Mouse (Mus musculus) frontal cortex, postnatal 25 days (tissue): ENCODE measurements around the gene Myo15b.

Experiments used
- DNase-seq, 2 experiments: peaks; one replicate each; pipeline ENCODE4 v3.0.0; 2022; ENCODE audit warnings: low spot score in 2 of 2

Myo15b gene

DNA sequence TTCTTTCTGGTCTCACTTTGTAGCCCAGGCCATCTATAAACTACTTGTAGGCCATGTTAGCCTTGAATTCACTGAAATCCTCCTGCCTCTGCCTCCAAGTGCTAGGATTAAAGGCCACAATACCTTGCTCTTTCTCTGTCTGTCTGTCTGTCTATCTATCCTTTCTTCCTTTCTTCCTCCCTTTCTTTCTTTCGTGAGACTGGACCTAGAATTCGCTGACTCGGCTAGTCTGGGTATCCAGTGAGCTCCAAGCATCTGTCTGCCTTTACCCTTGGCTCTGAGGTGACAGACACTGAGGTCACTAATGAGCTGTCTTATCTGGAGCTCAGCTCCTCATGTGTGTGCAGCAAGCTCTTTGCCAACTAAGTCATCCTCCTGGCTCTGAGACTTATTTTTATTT lies 17.7 kb downstream of the Myo15b start:
- DNase-seq = no peak

DNA sequence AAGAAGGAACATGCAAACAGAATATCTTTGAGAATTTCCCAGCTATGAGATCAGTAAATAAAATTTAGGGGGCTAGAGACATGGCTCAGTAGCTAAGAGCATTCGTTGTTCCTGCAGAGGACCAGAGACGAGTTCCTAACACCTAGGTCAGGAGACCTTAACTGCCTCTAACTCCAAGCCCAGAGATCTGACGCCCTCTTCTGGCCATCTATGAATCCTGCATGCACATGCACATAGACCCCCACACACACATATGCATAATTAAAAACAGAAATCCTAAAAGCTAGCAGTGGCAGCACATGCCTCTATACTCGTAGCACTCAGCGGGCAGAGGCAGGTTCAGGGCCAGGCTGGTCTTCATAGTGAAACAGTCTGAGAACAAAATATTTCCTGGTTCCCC lies 18.2 kb downstream of the Myo15b start:
- no peak for DNase-seq

DNA sequence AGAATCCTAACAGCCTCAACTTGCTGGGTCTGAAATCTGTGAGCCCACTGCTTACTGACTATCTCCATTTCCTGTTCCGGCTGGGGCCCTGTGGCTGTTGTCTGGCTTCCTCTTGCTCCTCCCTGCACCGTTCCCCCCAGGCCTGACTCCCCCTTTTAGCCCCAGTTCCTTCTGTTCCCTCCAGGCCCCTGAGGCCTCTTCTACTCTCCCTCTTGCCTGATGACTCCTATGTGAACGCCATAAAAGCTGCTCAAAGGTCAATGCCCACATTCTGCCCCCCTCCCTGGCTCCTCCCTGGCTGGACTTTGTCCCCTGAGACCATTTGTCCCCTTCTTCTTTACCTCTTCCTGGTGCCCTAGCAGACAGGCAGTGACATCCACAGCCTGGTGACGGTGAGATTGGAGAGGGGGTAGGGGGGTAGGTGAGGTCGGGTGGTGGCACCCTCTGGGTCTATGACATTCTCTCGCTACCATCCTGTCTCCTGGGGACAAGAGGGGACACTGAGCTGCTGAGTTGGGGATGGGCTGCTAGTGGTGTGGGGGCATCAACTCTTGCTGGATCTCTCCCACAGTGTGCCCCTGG lies 19.1 kb downstream of the Myo15b start:
- no peak for DNase-seq

DNA sequence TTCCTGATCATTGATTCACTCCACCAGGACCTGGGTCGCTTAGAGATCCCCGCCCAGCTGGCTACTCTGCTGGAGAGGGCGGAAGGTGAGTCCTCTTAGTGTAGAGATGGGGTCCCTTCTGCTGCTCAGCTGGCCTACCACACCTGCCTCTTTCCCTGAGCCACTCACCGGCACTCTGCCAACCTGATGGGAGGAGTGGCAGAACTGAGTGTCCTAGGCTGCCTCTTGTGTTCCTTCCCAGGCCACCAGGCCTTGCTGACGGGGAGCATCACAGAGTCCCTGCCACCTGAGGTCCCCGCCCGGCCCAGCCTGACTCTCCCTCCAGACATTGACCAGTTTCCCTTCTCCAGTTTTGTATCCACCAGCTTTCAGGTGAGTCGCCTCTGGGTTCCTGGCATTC lies 19.9 kb downstream of the Myo15b start:
- DNase-seq = no peak

DNA sequence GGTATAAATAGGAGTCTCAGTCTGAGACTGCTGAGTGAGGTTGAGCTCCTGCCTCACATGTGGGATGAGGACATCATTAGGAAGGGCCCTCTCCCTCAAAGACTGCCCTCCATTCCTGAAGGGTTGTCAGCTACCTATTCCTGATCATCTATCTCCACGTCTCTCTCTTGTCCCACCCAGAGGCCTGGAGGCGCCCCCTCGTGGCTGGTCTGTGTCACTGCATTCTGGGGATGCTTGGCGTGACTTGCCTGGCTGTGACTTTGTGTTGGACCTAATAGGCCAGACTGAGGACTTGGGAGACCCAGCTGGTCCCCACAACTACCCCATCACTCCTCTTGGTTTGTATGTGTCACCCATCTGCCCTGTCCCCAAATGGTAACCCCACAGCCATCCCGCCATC lies 22.8 kb downstream of the Myo15b start:
- DNase-seq = no peak

DNA sequence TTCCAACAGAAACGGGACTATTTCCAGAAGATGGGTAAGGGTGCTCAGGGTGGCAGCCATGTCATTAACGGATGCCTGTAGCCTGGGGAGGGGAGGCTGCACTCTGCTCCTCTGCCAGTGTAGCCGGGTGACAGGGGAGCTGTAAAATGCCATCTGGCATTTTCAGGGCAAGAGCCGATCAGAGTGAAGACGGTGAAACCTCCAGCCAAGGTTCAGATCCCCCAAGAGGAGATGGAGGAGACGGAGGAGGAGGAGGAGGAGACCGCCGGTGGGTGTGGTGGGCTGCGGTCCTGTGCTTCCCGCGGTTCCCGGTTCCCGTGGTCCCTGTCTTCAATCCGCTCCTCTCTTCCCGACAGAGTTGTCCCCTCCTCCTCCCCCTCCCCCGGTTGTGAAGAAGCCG lies 25.0 kb downstream of the Myo15b start:
- DNase-seq = no peak

DNA sequence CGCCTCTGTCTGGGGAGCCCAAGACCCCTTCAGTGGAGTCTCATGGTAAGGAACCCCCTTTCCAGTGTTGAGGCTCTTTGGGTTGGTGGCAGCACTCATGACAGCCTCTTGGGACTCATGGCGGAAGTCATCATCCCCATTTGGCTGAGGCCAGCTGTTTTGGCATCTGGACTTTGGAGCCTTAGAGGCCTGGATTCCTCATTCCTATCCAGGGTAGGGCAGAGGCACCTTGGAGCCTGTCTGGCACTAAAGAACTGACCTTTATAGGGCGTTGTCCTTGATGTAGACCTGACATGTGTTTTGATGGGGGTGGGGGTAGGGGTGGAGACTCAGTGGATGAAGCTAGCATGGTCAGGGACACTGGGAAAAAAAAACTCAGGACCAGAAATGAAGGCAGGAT lies 26.2 kb downstream of the Myo15b start:
- no peak for DNase-seq

DNA sequence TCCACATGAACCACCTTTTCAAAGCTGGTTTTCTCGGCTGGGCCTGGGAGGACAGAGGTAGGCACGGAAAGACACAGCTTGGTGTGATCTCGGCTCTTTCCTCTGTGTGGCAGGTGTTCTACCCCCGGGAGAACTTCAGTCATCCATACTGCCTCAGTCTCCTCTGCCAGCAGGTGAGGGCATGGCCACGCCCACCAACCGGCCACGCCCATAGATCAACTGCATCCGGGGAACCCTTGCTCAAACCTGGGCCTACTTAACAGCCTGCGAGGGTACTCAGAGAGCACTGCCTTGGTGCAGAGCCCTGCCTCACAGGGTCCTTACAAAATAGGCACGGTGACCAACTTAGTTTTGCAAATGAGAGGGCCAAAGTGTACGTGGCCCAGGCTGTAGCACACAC lies 27.1 kb downstream of the Myo15b start:
- DNase-seq = no peak

DNA sequence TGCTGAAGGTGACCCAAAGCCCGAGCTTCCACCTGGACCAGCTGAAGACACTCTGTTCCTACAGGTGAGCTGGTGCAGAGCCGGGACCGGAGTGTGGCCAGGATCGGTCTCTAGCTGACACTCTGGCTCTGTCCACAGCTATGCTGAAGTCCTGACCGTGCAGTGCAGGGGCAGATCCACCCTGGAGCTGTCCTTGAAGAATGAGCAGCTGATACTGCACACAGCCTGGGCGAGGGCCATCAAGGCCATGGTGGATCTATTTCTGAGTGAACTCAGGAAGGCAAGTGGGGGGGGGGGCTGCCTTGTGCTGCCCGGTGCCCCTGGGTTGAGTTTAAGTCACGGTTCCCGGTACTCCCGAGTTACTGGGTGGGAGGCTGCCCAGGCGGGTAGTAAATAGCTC lies 28.2 kb downstream of the Myo15b start:
- no peak for DNase-seq

DNA sequence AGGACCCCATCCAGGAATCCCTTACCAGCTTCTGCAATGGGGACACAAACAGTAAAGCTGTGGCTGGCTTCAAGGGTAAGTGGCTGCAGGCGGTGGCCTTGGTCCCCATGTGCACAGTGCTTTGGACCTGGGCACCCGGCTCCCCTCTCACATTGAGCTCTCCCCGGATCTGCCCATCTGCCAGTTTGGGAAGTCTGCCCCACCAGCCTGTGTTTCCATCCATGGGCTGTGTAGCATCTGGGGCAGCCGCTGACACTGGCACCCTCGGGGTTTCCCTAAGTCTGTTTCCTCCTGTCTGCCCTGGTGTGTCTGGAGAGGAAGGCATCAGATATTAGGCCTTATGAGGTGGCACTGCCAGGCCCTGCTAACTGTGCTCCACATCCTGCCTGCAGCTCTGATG lies 29.8 kb downstream of the Myo15b start:
- no peak for DNase-seq

DNA sequence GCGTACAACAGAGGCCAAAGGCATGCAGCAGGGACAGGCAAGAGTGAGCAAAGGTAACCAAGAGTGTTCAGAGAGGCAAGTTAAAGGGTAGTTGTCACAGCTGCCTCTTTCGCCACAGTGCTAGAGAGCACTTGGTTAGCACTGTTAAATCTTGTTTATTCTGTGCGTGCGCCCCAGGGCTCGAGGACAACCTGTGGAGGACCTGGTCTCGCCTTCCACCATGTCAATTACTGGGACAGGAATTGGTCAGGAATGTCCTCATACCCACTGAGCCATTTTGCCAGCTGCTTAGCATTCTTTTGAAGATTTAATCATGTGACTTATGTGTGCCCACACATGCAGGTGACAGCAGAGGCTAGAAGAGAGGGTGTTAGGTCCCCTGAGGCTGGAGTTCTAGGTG lies 31.0 kb downstream of the Myo15b start:
- no peak for DNase-seq

DNA sequence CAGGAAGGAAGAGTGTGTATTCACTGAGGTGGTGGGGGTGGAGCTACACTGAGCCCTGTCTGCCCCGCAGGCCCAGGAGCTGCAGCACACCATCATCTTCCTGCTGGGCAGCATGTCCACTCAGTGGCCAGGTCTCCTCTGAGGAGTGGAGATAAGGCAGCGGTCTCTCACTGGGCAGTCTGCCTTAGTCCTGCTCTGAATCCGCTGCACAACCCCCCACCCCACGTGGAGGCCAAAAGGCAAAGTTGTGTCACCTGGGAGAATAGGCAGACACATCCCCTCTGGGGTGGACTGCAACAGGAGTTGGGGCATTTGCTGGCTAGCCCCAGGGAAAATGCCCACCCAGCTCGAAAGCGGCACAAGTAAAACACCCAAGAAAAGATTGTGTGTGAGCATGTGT lies 34.0 kb downstream of the Myo15b start:
- DNase-seq = no peak

DNA sequence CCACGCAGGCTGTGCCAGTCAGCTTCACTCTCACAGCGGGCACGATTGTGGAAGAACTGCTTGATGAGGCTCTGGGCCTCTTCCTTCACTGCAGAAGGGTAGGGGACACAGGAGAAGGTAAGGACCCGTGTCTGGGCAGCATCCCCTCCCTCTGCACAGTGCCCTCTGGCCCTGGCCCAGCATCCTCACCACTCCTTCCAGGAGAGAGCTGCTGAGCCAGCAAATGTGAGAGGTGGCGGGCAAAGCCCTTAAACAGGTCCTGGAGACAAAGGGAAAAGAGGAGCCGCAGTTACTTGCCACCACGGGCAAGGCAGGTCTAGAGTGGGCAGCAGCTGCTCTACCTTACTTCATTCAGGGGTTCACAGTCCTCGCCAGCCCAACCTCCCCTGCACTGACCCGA lies 34.9 kb downstream of the Myo15b start:
- DNase-seq = no peak

DNA sequence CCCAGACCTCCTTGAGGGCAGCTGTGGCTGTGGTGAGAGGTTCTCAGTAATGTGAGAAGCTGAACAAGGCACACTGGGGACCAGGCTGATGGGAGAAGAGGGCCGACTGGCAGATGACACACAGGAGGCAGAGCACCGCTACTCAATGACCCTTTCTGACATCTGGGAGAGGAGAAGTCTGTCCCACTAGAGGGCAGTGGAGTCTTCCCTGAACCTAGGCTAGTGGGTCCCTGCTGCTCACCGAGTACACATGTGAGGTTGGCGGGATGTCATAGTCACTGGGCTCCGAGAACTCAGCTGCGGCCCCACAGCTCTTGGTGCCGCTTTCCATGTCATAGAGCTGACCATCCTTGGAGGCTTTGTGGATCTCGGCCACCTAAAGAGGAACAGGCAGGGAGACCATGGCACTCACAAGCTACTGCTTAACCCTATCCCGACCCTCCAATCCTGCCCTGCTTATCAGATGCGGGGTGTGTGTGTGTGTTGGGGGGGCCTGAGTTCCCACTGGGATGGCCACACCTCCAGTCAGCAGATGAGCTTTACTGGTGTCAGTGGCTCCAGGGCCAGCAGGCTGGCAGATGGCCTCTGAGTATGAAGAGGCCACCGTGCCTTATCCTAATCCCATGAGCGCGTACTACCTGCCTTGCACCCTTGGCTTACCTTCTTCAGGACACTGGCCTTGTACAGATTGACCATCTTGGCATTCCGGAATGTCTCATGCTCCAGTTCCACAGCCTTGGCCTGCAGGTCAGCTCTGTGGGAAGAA lies 36.7 kb downstream of the Myo15b start:
- no peak for DNase-seq

DNA sequence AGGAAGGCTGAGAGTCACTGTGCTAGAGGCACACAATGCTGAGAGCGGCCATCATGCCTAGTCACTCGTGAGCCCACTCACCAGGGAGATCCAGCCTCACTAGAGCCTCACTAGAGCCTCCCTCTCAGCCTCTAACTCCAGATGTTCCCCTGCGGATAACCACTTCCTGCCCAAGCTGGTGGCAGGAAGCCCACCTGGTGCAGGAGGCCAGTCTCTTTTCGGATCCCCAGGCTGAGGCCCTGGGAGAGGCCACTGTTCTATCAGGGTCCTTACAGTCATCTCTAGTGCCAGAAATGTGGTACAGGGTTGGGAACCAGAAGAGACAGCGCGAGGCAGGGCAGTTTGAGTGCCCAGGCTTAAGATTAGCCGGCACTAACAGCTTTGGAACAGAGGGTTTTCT lies 40.2 kb downstream of the Myo15b start:
- no peak for DNase-seq

DNA sequence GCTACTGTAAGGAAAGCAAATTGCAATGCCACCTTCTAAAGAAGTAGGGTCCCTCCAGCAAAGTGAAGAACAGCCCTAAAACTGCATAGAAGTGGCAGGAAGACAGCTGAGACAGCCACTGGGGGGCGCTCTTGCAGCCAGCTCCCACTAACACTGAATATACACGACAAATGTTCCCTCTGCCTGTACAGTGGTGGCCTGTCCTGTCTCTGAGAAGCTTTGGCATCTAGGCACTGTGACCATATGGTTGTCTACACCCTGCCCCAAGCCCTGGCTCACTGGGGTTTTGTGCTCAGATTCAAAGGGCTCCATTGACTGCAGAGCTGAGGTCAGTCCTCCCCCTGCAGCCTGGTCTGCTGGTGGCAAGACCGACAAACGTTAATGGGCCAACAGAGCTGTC lies 40.7 kb downstream of the Myo15b start:
- peak in 1 of 2 experiments; percentile 8 for DNase-seq

DNA sequence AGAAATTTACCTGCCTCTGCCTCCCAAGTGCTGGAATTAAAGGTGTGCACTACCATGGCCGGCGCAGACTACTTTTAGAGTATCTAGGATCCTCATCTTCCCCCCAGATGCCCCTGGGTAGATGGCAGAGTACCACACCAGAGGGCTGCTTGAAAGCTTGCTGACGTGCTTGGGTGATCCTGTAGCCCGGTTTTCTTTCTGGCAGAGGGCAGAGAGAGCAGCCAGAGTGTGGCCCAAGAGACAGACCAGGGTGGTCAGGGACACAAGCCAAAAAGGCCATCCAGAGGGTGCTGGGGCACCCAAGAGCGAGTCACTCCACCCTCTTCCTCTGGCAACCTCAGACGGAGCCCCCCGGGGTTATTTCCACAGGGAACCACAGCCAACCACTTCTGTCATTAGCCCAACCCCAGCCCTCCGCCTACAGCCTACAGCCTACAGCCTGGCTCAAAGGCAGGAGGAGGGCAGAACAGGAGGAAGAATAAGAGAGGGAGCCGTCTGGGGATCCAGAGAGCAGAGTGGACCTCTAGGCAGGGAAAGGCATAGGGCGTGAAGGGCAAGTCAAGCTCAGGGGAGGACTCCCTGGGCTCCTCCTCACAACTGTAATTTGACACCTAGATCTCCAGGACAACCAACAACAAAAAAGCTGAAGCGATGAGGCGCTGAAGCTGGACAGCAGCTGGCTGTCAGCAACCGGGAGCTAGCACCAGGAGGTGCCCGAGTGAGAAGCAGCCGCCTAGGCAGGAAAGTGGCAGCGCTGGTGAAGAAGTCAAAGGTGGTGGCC lies 41.5 kb downstream of the Myo15b start, which contains the start of gene Smim5:
TSS of gene Smim5 (plus strand) at position 481 of the 781 bp plus-strand sequence.
- no peak for DNase-seq

DNA sequence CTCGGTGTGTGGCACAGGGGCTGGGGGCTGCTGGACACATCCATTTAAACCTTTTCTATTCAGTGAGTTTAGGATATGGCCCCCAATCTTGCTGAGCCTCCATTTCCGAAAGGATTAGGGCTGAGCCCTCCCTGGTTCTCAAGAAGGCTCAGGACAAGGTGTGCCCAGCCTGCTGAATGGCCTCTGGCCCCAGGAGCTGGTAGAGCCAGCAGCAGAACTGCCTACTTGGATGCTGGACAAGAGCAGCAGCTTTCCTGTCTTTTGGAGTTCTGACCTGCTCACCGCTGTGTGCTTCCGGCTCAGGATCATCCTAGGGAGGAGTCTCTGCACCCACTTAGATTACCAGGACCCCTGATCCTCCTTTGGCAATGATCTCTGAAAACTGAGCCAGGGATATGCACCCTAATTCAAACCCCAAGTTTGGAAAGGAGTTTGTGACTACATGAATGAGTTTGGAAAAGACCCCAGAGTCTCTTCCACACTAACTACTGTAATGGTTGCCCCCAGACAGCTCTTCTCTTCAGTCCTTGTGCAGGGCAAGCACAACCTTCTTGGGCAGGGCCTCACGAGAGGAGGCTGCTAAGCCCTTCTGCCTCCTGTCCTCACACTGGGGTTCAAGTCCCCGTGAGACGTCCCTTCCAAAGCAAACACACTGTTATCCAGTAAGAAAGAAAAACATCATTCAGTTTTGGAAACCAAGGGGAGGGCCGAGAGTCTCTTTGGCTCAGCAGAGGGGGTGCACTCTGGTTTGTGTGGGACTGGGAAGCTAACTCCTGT lies 42.5 kb downstream of the Myo15b start:
- no peak for DNase-seq

DNA sequence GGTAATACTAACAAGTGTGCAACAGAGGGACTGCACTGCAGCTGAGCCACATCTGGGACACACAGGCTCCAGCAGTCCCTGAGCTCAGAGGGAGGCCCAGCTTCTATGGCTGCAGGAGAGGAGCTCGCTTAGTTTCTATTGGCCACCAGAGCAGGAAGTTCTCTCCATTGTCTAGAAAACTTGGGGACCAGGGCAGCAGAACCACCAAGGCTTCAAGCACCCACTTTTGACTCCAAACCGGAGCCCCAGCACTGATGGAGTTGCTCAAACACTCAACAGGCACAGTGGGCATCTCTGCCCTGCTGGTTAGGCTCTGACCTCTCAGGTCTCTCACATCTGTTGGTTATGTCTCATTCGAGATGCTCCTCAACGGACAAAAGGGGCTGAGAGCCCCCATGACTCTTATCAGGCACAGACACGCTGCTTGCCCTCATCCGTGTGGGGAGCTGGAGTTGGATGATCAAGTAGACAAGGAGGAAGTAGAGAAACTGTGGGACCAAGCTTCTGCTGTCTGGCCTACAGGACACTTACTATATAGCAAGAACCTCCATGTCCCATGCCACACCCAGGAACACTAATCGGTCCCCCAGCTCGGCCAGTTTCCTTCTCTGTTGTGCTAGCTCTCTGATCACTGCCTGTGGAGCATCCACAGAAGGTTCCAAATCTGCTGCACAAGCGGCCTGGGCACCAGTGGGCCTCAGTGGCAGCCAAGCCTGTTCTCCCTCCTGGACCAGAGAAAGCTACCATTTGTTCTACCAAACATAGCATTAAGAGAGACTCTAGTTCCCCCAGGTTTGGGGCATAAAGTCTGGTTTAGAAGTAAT lies 43.3 kb downstream of the Myo15b start:
- DNase-seq = no peak

DNA sequence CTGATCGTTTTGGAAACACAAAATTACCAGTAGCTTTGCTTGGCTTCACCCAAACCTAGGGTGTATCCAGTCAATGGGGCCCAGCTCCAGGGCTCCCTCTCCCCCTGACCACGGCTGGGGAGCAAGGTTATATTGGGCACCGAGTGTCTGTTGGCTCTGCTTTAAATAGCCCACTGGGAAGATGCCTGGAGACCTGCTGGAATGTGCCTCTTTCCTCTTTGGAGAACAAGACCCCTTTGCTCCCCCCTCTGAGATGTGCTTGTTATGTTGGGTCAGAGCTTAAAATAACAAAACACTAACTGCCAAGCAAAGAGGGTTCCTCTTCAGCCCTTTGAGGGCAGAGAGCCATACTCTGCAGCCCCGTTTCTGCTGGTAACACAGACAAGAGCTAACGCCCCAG lies 44.0 kb downstream of the Myo15b start:
- no peak for DNase-seq

DNA sequence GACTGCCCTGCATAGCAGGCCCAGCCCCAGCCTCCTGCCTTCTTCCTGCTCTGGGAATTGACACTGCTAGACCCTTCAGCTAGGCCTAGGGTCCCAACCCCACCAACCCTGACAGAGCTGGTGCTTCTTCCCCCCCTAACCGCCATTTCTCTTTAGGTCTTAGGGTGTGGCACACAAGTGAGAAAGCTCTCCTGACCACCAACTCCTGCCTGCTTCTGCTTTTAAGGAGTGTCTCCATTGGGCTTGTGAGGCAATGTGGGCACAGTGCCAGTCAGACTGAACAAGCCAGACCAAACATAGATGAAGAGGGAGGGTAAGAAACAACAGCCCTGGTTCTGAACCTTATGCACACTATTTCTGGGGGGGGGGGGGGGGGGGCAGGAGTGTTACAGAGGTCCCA lies 44.6 kb downstream of the Myo15b start:
- DNase-seq = no peak
